Mouse (Mus musculus) urinary bladder, postnatal 36 days (tissue): Measurements from ENCODE around the gene Trmt61a.

Experiments
- DNase-seq, 2 experiments: peaks; one replicate each; pipeline ENCODE4 v3.0.0; 2022; ENCODE audit warnings: low spot score in 2 of 2, mixed read lengths in 1 of 2

Gene Trmt61a

DNA sequence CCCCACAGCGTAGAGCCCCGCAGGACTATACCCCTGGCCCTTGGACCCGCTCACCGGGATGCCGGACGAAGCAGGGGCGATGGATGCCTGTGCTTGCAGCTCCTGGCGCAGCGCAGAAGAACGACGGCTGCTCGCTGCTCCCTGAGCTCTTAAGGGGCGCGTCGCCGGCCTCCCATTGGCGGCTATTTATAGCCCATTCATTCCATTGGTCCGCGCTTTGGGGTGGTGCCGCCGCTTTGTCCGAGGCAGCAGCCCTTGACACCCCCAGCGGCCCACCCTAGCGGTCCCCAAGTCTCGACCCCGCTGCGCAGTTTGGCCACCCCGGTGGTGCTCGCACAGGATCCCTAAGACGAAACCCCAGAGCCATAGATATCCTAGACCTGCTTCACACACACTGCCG lies 5.7 kb upstream of the Trmt61a start, which contains the start of gene Ckb:
Gene Ckb (minus strand): TSS at position 163 of the 400 bp plus-strand sequence.
- peak in 1 of 2 experiments; percentile 66 for DNase-seq

DNA sequence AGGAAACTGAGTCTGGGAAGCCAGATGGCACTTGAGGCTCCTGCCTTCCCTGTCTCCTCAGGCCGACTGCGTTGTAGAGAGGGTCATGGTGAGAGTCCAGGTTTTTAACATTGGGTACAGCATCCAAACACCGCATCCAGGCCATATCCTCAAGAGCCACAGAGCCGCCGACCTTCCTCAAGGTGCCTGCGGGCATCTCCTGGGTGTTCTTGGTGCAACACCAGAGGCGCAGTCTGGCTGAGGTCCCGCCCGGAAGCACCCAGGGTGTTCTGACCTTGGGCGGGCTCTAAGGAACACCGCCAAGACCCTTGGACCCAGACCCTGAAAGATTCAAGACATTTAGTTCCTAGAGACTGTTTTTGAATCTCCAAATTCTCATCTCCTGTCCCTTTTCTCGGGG lies 5.3 kb upstream of the Trmt61a start:
- no peak for DNase-seq

DNA sequence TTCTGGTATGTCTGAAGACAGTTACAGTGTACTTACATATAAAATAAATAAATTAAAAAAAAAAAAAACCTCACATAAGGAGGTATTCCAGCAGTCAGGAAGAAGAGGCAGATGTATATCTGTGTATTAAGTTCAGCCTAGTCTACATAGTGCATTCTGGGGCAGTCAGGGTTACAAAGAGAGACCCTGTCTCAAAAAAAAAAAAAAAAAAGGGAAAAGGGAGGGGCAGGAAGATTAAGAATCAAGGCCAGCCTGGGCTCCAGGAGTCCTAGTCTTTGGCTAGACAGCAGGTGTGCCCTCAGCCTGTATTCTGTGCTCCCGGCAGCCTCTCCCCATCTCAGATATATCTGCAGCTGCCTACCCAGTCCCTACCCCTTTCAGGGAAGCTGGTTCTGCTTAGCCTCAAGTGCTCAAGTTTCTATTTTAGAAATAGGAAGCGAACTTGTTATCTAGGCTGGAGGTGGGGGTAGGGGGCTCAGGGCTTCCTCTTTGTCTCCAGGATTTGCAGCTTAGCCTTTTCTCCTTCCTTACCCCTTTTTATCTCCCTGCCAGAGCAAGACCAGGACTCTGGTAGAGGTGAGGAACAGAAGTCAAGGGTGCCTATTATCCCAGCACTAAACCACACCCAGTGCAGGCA lies 2.9 kb upstream of the Trmt61a start:
- DNase-seq, result no peak

DNA sequence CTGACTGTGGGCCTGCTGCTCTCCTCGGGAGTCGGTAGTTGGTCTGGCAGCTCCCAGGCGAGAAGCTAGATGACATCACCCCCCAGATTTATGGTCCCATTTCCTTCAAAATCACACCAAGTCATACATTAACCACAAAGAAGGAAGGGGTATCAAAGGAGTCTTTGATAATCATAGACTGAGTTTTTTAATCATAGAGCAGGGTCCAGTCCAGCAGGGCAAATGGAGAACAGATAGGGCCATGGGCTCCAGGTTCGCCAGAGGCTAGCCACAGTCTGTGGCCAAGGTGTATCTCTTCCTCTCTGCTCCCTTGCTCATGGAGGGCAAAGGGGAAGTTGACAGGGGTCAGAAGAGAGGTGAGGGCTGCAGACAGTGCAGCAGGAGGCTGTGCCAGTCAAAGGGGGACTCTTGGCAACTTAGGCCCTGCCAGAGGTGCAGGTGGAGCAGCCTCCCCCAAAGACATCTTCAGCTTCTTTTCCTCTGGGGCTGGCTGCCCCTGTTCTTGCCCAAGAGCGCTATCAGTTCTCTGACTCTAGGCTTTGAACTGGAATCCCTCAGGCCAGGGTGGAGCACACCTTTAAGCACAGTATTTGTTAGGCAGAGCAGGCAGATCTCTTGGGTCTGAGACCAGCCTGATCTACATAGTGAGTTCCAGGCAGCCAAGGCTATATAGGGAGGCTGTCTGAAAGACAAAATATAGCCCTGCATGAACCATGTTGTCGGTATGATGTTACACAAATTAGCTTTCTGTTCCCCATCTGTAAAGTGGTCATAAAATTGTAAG lies 1.9 kb upstream of the Trmt61a start:
- no peak for DNase-seq

DNA sequence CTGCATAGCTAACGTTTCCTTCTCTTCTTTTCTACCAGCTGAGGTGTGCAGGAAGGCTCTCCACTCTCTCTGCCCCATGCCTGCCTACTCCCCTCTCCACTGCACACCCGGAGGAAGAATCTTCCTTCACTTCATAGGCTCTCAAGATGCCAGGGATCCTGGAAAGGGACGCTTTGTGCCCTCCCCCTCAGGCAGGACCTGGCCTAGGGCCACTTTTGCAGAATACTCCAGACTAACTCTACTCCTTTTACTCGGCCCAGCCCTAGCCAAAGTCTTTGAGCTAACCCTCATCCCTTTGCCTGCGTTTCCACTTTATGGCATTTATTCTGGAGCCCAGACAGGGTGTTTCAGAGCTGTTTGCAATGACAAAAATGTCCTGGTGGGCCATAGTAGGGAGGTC lies 484 bp upstream of the Trmt61a start:
- no peak for DNase-seq

DNA sequence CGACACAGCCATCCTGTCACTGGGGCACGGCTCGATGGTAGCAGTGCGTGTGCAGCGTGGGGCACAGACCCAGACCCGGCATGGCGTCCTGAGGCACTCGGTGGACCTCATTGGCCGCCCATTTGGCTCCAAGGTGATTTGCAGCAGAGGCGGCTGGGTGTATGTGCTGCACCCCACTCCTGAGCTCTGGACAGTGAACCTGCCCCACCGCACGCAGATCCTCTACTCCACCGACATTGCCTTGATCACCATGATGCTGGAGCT lies 697 bp downstream of the Trmt61a start:
- DNase-seq, result no peak

DNA sequence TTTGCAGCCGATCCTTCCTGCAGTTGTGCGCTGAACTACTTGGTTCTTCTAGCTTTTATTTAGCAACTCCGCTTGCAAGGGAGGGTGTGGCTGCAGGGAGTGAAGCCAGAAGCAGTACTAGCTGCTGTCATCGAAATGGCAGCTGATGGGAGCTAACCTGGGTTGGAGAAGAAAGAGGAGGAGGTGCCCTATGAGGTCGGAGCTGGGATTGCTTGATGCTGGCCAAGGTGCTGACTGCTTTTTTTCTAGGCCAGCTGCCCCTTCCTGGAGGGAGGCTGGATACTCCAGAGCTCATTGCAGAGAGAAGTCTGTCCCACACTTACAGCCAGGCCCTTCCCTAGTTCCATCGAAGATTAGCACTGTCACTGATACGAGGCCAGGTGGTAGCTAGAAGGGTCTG lies 1.1 kb downstream of the Trmt61a start:
- no peak for DNase-seq

DNA sequence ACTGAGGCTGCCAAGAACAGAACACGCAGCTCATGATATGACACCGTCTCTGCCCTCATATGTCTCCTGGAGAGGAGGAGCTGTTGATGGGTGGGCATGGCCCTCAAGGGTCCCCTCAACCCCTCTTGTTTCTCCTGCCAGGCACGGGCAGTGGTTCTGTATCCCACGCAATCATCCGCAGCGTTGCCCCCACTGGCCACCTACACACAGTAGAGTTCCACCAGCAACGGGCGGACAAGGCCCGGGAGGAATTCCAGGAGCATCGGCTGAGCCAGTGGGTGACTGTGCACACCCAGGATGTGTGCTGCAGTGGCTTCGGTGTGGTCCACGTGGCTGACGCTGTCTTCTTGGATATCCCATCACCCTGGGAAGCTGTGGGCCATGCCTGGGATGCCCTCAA lies 2.8 kb downstream of the Trmt61a start:
- no peak for DNase-seq

DNA sequence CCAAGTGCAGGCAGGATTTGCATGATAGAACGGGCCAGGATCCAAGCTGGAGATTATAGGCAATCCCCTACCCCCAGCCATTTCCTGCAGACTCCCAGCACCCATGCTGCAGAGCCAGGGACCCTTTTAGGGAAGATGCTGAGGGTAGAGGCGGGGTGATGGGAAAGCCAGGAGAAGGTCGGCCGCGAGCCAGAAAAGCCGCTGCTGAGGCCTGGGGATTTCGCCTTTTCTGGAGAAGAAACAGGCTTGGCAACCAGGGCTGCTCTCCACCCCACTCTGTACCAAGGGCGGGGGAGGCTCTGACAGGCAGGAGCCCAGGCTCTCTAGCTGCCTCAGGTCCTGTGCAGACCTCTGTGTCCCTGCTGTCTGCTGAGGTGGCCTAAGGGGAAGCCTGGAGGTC lies 3.4 kb downstream of the Trmt61a start:
- DNase-seq, result no peak

DNA sequence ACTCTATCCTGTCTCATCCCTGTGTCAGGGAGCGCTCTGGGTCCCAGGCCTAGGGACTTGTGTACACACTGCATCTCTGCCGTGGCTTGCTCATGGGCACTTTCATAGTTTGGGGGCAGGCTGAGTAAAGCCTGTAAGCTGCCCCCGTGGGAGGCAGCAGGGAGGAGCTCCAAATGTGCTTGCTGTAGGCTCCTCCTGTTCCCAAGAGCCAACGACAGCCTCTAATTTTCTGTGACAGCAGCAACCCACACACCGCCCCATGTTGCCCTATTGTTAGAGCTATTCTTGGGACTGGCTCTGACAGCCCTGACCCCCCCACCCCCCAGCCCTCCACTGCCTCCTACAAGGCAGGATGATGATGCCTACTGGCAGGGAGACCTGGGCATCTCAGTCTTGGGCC lies 4.1 kb downstream of the Trmt61a start:
- DNase-seq, result no peak

DNA sequence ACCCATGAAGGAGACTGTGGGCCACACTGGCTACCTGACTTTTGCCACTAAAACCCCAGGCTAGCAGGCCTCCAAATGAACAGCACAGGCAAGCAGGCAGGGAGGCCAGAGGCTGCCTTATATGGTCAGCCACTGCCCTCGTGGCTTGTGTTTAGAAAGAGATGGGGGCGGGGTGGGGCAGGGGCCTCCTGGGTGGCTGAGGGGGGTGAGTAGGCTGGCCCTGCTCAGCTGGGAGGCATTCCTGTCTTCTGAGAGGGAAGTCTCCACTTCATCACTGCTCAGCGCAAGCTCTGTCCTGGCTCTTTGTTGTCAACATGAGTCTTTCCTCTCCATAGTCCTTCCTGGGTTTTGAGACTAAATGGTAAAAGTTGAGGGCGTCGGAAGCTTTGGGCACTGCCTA lies 4.9 kb downstream of the Trmt61a start:
- no peak for DNase-seq

DNA sequence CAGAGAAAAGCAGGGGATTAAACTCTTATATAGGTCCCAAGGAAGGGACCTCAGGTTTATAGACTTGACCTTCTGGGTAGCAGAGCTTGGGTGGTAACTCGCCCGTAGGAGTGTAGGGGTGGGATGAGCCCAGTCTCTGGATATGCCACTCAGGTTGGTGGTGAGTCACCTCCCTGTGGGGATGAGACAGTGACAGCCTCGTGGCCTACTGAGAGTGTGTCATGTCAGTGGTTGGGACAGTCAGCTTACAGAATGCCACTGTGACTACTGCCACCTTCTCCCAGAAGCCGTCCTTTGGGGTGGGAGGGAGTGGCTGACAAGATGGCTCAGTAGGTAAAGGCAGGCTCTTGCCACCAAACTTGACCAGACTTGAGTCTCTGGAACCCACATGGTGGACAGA lies 8.5 kb downstream of the Trmt61a start:
- DNase-seq, result no peak

DNA sequence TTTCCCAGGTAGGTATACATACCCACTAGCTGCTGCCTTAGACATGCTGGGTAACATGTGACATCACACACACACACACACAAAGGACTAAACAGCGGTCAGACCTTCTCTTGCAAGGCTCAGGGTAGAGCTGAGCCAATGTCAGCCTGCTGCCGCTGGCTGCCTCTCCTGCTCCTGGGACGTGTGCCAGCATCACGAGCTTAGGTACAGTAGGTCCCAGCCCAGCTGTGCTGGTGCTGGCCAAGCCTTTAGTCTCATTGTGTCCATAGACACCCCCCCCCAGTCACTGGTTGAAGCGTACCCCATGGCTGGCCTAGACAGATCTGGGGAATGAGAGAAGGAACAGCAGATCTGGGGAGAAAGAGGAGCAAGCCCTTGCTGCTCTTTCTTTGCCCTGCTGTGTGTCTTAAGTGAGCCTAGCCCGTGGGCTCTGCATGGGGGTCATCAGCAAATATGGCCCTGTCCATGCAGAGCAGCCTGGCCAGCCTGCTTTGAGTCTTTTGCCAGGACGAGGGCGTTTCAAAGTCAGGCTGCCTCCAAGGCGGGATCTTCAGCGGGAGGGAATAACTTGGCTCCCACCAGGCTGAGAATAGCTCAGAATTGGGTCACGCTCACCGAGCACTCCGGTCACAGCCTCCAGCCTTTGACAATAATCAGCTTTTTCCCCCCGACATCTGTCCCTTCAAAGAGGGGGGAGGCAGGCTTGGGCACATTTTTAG lies 9.6 kb downstream of the Trmt61a start:
- DNase-seq, result peak; percentile 28 to 68

DNA sequence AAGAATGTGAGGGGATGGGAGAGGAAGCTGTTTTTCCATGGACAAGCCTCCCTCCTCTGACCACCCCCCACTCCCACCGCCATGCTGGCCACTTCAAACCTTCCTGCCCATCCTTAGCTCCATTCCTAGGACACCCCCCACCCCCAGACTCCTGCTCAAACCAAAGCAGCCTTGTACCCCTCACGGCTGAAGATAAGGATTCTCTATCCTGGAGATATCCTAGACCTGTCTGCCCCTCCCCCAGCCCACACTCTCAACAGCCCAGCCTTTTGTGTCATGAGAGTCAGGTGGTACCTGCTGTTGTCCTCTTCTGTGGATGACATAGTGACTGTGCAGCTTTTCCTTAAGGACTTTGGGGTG lies 10.1 kb downstream of the Trmt61a start:
- DNase-seq, result no peak

DNA sequence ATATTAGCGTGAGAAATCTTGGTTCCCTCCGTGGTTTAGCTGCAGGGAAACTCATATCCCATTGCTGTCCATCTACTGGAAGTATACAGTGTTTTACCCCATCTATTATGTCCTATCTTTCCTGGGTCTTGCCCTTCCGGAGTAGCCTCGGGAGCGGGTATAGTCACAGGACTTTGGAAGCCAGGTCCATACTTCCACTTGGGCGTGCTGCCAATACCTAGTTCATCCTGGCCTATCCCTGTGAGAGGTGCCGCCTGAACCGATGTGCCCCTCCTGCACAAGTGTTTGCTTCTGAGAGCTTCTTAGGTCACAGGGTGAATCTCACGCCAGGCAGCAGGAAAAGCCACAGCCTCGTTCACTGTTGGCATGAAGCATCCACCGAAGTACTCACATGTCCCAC lies 11.5 kb downstream of the Trmt61a start:
- DNase-seq, result no peak

DNA sequence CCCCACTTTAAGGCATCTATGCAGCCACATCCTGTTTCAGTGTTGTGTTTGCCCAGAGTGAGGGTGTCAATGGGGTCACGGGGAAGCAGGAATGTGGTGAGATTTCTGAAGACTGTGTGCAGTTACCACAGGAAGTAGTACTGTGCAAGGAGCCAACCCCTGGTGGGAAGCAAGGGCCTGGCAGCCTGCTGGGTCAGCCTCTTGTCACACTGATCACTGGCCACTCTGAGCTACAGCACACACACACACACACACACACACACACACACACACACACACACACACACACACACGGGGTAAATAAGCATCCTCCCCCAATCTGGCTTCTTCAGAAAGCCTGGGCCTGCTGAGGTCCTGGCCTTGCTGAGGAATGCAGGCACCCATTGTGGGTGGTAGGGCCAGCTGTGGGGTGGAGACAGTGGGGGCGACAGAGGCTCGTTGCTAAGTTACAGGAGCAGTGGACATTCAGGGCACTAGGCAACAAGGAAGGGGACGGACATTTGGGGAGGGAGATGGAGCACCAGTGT lies 13.5 kb downstream of the Trmt61a start:
- no peak for DNase-seq

DNA sequence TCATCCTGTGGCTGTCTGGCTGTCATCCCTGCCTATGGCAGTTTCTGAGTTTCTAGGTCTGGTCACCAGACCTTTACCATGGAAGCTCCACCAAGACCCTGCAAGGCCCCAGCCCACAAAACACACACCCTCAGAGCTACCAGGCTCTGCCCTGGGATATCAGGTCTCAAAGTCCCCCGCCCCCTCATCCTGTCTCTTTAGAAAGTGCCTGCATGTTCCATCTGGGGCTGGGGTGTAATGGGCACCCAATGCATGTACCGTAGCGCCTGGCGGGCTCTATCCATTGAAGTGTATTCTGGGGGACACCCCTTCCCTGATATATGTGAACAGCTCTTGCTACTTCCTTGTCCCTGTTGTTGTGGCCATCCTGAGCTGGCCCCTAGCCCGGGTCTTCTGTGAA lies 15.0 kb downstream of the Trmt61a start:
- DNase-seq, result no peak

DNA sequence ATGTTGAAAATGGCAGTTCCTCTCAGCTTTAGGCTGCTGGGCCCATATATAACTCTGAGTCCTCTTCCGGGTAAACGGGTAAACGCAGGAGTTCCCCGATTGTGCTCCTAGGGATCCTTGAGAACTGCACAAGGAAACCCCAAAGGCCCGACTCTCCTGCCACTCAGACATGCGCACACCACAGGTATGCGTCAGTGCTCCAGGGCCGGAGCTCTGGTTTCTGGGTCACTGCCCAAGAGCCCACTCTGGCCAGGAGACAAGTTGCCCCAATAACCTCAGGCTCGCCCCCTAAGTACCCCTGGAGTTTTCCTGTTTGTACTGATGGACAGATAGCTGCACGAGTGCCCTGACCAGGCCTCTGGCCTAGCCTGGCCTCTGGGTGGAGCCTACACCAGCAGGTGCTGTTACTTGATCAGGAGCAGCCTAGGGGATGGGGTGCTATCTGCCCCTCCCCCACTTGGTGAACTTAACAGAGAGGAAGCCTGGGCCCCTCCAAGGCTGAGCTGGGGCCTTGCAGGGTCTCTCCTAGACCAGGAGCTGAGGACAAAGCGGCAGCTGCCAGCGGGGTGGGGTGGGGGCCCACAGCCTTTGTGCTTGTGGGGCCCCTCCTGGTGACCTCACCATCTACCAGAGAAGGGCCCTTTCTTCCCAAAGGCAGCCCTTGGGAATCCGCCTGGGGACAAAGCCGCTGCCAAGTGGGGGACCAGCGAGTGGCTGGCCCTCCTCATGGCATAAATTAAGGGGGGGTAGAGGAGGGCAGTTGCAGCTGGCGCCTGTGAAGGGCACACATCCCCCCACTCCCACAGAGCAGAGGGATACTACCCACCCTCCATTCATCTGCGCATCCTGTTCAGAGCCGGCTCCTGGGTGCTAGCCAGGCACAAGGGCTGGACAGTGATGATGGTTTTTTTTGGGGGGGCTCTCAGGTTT lies 15.7 kb downstream of the Trmt61a start:
- no peak for DNase-seq

DNA sequence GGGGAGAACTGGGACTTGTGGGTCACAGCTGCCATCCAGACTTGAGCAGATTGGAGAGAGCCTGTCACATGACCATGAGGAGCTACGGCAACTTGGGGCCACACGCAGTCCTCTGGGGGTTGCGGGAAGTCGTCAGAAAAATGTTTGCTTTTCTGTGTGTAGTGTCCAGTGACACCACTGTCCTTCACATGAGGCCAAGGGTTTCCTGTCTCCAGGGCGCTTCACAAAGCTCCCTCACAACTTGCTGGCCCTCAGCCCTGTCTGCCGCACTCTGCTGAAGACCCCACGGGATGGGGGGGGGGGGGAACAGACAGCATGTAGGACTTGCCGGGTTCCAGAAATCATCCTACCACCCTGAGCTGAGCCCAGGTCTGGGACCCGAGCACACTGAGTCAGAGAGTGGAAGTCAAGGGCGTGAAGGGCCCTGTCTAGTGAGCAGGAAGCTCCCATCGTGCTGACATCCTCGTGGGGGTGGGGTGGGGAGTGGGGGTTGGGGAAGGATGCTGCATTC lies 16.4 kb downstream of the Trmt61a start:
- DNase-seq, result no peak

DNA sequence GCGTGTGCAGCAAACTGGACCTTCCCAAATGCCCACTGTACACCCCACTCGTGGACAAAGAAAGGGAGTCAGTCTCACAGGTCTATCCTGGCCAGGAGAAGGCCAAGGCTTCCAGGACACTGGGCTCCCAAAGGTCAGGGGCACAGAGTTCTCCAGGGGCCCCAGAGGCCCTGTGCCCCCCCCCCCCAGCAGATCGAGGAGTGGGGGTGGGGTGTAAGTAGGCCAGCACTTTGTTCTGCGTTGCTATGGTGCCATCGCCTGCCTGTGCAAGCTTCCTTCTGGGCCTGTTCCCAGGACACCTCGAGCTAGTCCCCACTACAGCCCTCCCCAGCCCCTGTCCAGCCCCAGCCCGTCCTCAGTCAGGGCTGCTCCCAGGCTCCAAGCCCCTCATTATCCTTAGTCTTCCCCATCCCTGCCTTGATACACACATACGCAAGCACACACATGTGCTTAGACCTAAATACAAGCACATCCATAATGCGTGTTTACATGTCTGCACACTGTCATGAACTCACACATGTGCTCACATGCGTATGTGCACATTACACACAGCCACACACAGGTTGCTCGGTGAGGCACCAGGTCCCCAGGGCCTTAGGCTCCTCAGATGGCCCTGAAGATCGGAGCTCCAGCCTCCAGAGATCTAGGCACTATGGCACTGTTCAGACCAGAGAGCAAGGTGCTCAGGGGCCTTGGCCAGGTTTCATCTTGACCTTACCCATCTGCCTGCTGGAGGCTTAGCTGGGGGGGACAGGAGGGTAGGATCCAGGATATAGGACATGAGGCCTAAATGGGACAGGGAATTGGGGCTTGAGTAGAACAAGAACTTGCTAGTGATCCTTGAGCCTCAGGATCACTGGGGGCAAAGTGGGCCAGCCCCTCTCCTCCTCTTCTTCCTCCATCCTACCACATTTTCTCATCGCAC lies 17.2 kb downstream of the Trmt61a start:
- DNase-seq, result no peak

DNA sequence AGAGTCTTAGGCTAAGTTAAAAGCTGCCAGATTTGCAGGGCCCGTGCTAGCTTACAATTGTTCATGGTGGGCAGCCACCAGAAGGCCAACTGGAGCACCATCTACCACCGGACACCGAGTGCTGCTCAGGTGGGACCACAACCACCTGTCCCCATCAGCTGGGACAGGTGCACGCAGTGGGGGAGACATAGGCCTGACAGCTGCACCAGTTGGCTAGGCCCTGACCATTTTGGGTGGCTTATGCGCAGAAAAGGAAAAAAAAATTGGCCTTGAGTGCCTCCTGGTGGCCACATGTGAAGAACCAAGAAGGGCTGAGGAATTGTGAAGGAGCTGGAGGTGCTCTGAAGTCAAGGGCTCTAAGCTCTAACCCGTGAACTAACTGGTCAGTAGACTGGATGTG lies 18.3 kb downstream of the Trmt61a start:
- DNase-seq, result peak; percentile 46 to 71
